Mouse (Mus musculus) megakaryocyte progenitor cell, adult 5-6 weeks (primary cell): ENCODE data around the gene Gm5741. TPM values are rescaled to one million over a fixed set of nuclear protein-coding genes. Genes with fewer than 3 reads are reported as not detected.
A peak's percentile ranks its signal among the peaks of the same experiment; 100 is the strongest.
"Not testable (repeated sequence)": the region's sequence is repeated elsewhere in the genome, so short reads cannot be mapped to it uniquely, and the experiment has no call there.

Experiments
- ATAC-seq: replicated peaks from 2 replicates; pipeline ENCODE4 v1.8.0; 2016; ENCODE audit warnings: mild to moderate bottlenecking, moderate TSS enrichment, inconsistent platforms; ENCODE audit not compliant: poor library complexity
- total RNA-seq, 2 experiments: library from RNA; stranded (forward) in 1 of 2; stranded (reverse) in 1 of 2; fragments of 157-497, 149-512 nt in 1 of 2; fragments of 200-1000 nt in 1 of 2; gene quantifications; 2 replicates each; pipeline versions ENCODE4 v1.2.3 to v1.2.4; 2015 to 2017

Gm5741 gene
- total RNA-seq (2015), result not detected in 2 replicates
- total RNA-seq (2017), result not detected in 2 replicates

DNA sequence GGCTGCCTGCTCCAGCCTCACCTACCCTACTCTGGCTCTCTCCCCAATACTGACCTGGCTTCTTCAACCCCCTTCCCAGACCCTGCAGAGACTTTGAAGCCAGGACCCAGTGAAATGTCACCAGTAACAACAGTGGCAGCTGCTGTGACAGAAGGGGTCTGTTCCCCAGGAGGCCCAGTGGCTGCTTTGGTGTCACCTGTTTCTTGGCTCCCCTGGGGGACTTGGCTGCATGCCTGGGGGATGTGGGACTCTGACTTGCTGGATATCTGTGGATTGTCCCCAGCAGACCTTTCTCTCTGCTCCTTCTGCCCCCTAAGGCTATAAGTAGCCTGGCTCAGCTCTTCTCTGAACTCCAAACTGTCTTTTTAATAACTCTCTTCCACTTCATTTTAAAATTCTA lies at the start of gene Gm5741:
TSS of gene Gm5741 (minus strand) at position 1 of the 400 bp plus-strand sequence.
- no peak for ATAC-seq

DNA sequence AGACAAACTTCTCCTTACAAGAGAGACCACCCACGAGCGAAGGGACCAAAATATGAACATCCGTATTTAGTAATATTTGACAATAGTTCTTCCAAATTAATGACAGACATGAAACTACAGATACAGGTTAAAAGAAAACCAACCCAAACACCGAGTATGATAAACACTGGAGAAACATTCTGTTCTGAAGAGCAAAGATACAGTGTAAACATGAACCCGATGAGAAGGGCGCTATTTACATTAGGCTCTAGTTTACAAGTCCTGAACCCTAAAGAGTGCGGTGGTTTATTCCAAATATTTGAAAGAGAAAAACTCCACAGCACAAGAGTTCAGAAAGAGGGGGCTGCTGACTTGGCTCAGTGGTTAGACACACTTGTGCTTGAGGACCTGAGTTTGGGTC lies 49.2 kb upstream of the Gm5741 start:
- ATAC-seq, result no peak

DNA sequence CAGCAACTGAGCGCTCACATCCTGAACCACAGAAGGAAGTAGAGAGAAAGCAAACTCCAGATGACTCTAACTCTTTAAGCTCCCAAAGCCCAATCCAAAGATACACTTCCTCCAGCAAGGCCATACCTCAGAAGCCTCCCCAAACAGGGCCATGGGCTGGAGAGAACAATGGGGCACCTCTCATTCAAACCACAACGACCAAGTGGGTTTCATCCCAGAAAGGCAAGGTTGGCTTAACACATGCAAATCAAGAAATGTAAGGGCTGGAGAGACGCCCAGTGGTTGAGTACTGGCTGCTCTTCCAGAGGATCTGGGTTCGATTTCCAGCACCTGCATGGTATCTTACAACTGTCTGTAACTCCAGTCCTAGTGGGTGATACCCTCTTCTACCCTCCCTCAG lies 47.7 kb upstream of the Gm5741 start:
- ATAC-seq, result no peak

DNA sequence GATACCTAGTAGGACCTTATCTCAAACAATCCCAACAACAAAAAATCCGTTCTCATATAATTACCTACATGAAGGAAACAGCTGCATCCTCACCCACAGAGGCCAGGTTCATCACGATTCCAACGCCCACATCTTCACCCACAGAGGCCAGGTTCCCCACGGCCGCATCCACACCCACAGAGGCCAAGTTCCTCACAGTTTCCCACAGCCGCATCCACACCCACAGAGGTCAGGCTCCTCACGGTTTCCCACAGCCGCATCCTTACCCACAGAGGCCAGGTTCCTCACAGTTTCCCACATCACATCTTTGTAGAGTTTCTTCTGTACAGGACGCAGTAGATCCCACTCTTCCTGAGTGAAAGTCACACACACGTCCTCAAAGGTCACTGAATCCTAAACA lies 45.5 kb upstream of the Gm5741 start:
- ATAC-seq, result no peak

DNA sequence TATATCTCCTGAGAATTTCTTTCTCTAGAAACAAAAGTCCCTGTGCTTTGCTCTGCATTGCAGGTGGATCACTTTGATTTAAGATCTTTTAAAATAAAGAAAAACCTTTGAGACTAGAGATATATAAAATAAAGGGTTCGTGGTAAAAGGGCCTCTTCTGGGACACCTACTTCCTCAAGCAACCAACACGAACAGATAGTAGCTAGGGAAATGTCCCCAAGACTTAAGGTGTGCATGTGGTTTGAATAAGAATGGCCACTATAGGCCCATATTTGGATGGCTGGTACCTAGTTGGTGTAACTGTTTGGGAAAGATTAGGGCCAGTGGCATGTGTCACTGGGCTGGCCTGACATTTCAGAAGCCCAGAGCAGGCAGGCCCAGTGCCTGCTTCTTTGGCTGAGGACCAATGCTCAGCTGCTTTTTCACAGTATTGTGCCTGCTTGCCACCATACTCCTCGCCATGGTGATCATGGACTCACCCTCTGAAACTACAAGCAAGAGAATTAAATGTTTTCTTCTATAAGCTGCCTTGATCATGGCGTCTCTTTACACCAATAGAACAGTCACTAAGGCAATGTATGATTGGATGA lies 32.4 kb upstream of the Gm5741 start:
- no peak for ATAC-seq

DNA sequence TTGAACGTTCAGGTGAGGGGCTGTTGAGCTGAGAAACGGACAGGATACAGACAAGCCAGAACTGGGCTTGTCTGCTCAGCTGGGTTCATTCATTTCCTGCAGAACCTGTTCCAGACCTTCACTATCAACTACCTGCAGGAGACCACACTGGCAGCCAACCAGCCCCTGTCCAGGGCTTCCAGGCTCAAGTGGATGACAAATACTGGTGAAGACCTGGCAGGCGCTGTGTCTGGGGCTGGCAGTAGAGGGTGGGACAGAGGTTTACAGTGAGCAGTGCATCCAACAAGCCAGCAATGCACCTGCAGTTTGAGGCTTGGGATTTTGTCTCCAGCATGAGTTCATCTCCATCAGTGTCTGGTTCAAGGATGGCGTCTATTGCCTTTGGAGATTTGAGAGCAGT lies 29.1 kb upstream of the Gm5741 start:
- no peak for ATAC-seq

DNA sequence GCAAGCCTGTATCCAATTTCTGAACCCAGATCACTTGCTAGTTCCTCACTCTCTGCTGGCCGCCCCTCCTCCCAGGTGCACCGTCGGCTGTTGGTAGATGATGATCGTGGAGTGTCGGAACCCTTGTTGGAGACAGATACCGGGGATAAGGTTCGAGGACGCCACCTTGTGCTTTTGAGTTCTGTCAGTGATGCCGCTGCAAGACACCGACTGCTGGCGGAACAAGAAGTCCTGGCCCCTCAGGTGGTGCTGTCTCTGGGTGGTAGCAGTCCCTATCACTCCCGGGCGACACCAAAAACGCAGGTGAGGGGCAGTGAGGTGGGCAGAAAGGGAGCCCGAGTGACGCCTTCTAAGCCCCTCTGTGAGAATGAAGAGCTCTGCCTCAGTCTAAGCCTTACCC lies 28.4 kb upstream of the Gm5741 start:
- ATAC-seq, result no peak

DNA sequence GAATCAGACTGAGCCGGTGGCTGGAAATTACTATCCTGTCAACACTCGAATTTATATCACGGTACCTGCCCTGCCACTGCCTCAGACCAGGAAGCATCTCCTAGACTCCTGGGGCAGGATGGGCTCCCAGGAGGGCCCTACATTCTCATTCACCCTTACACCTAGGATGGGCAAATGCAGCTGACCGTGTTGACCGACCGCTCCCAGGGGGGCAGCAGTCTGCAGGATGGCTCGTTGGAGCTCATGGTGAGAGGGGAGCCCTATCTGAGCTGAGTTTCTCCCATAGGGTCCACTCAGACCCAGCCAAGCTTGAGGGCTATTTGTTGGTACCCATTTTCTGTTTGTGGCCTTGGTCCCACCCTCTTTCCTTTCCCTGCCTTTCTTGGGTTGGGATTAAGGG lies 27.8 kb upstream of the Gm5741 start:
- no peak for ATAC-seq

DNA sequence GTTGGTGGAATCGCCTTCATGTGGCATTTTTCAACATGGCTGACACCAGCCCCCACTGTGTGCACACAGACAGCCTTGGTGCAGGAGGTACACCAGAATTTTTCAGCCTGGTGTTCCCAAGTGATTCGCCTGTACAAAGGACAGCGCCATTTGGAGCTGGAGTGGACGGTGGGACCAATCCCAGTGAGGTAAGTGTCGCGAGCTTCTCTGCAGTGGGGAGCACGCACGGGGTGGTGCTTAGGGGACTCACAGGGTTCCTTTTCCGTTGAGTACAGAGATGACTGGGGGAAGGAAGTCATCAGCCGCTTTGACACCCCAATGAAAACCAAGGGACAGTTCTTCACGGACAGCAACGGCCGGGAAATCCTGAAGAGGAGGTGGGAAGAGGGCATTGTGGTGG lies 27.3 kb upstream of the Gm5741 start:
- no peak for ATAC-seq

DNA sequence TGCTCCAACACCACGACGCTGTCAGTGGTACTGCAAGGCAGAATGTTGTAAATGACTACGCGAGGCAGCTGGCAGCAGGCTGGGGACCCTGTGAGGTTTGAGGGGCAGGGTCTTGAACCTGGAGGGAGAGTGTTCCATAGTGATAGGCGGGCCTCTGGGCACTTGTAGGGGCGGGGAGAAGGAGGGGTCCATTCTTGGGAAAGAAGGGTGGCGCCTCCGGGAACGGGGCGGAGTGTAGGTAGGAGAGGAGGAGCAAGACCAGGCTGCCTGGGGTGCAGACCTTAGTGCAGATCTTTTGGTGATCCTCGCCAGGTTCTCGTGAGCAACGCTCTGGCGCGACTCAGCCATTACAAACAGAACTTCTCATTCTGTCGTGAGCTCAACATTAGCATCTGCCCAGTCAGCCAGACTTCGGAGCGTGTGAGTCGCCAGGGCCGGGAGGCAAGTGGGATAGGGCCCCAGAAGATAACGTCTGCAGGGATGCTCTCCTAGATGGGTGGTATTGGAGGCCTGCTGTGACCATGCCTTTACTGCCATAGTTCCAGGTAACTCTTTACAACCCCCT lies 23.8 kb upstream of the Gm5741 start:
- no peak for ATAC-seq

DNA sequence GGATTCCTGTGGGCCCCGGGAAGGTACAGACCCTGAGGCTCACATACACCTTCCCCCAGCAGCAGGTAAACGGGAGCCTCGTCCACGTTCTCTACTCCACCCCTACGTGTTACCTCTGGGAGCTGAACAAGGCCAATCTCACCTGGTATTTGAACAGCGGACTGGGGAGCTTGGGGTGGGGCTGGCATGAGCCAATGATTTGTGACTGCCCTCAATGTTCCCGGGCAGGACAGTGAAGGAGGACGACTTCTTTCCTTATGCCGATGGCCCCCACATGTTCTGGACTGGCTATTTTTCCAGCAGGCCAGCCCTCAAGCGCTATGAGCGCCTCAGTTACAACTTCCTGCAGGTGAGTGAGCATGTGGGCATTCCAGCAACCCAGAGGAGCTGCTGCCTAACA lies 23.1 kb upstream of the Gm5741 start:
- no peak for ATAC-seq

DNA sequence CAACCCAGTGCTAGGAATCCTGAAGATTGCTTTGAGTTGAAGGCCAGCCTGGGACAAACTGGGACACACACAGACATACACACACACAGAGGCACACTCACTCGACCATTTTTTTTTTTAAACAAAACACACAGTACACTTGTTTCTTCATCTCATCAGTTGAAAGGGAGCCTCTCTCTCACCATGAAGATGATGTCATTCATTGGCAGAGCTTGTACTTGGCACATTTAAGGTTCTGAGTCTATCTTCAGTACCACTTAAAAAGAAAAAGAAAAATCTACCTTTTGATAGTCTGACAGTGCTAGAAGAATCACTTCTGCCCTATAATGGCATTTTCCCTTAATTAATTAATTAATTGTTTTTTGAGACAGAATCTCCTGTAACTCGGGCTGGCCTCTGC lies 21.0 kb upstream of the Gm5741 start:
- ATAC-seq, result no peak

DNA sequence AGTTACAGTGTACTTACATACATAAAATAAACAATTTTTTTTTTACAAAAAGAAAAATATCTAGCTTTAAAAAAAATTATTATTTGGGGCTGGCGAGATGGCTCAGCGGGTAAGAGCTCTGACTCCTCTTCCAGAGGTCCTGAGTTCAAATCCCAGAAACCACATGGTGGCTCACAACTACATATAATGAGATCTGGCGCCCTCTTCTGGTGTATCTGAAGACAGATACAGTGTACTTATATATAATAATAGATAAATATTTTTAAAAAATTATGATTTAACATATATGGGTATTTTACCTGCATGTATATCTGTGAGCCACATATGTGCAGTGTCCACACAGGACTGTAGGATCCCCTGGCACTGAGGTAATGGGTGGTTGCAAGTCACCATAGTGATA lies 18.5 kb upstream of the Gm5741 start:
- no peak for ATAC-seq

DNA sequence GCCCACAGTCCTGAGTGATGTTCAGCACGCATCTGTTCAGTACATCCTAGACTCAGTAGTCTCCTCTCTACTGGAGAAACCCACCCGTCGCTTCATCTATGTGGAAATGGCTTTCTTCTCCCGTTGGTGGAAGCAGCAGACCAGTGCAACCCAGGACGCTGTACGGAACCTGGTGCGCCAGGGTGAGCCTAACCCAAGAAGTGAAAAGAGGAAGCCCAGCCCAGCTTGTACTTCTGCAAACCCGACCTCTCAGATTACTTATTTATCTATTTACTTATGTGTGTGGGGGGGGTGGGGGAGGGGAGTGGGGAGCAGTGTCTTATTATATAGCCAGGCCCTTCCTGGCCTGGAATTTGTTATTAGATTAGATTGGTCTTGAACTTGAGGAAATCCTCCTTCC lies 16.9 kb upstream of the Gm5741 start:
- ATAC-seq, result peak; percentile 16; the same call in 1 of the 2 replicates

DNA sequence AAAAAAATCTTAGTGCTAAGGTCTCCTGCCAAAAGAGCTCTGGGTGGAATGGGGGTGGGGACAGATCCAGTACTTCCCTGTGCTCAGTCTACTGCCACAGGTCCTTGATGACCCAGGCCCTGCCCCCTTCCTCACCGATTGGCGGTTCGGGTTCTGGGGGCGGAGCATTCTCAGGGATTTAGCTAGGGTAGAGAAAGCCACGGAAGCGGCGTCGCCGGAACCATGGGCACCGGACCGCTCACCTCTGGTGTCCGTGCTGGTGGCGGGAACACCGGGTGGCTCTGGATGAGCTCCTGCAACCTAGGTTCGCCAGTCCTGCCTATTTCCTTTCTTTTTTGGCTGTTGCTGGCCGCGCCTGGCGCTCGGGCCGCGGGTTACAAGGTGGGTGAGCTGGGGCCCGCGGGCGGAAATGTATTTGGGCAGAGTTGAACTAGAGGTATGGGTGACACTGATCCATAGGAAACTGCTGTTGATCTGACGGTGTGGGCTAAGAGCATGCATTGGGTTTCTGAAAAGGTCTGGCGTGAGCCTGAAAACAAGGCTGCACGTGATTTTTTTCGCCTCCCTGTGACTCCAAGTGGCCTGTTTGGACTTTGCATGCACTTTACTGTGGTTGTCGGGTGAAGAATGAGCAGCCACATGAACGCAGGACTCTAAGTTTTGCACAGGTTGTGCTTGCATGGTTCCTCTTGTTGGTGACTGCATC lies 15.5 kb upstream of the Gm5741 start, which contains the start of gene Man2b1:
TSS of gene Man2b1 (plus strand) at position 163 of the 706 bp plus-strand sequence.
- ATAC-seq, result peak; percentile 67

DNA sequence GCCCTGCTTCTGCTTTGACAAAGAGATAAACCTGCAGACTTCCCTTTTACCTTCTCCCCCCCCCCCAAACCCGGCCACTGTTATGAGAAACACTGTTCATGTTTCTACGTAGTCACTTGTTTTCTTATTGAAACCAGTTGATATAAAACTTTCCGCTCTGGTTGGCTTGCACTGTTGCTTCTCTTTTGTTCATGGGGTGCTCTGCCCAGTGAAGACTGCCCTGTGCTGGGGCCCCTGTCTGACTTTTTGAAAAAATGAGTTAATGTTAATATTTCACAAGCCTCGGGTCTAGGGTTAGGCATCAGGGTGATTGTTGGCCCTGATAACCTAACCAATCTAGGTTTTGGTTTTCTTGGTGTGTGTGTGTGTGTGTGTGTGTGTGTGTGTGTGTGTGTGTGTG lies 14.4 kb upstream of the Gm5741 start:
- ATAC-seq, result not testable (repeated sequence)

DNA sequence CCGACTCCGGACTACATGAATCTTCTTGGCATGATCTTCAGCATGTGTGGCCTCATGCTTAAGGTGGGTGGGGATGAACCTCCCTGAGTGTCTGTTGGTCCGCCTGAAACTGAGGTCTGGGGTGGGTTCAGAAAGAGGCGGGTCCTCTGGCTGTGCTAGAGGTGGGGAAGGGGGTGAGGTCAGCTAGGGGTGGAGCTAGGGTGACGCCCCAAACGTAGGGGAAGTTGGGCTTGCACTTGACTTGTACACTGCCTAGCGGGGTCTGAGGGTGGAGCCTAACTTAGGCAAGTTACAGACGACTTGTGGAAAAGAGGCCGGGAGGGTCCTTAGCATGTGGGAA lies 13.4 kb upstream of the Gm5741 start, which contains the start of gene Wdr83:
TSS of gene Wdr83 (minus strand) at position 91 of the 340 bp plus-strand sequence.
- ATAC-seq, result peak; percentile 64

DNA sequence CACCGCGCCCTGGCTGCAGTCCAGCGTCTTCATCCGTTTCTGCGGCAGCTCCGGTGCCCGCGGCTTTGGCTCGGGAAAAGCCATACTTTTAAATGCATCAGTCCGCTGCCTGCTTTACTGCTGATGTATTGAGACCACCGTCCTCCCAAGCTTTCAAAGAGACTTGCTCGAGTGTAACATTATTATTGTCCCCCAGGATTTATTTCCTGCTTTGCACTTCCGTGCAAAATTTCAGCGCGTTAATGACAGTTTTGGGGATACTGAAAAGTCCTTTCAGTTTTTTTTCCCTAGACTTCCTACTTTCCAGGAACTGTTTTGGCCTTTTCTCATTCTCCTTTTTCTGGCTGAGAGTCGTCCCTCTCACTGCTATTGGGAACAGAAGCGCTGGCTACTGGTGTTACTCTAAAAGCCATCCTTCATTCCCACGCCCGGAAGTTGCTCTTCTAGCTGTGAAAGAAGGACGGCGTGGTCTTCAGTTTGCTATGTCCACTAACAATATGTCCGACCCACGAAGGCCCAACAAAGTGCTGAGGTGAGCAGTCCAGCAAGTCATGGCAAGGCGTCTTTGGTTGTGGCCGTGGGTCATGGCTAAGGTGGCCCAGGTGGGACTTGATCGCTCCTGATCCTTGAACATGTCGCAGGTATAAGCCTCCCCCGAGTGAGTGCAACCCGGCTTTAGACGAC lies 12.9 kb upstream of the Gm5741 start, which contains the start of gene Wdr83os:
TSS of gene Wdr83os (plus strand) at position 209 of the 684 bp plus-strand sequence.
- ATAC-seq, result peak; percentile 17; the same call in 1 of the 2 replicates

DNA sequence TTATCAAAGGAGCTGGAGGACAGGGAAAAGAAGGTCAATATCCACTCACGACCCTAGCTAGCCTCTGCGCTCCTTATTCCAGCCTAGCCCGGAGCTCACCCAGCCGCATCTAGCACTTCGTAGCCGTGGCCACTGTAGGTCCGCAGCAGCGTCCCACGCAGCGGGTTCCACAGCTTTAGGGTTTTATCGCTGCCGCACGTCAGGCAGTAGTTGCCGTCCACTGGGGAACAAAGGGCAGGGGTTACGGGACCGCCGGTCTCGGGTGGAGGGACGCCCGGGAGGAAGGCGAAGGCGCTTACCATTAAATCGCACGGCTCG lies 12.4 kb upstream of the Gm5741 start:
- no peak for ATAC-seq

DNA sequence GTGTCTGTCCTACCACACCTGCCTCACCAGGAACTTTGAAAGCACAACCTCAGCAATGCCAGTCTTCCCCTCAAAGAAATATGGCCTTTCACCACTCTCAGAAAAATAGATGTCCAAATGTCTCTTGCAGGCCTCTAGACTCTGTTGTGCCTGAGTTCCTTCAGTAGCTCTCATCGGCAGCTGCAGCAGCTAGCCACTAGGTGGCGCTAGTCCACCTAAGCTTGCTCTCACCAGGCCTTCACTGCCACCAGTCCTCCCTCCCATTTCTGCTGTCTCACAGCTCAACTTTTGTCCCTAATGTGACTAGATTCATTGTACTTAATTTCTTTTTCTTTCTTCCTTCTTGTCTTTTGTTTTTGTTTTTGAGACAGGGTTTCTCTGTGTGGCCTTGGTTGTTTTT lies 9.2 kb upstream of the Gm5741 start:
- peak; percentile 64 for ATAC-seq

DNA sequence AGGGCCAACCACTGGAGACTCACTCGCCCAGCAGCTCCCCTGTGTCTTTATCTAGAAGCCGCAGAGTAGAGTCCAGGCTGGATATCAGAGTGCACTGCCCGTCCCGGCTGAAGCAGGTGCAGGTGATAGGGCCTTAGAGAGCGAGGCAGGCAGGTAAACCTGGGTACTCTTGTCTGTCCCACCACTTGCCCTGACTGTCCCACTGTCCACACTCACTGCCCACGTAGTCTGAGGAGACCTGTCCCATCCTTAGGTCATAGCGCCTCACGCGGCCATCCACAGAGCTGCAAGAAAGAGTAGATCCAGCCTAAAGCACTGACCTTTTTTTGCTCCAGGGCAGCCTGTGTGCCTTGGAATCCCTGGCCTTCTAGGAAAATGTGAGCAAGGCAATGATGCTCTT lies 8.2 kb upstream of the Gm5741 start:
- ATAC-seq, result no peak

DNA sequence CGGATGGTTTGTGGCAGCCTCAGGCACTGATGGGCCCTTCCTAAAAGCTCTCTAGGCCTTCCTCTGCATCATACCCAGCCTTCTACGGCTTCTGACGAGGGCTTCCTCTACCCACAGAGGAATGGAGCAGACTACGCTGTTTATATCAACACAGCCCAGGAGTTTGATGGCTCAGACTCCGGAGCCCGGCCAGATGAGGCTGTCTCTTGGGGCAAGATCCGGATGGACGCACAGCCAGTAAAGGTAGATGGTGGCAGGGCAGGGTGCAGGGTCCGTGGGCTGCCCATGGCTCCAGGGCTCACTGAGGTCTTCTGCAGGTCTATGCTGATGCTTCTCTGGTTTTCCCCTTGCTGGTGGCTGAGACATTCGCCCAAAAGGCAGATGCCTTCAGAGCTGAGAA lies 6.8 kb upstream of the Gm5741 start:
- ATAC-seq, result no peak
